Mouse (Mus musculus): ENCODE measurements around the gene Cdc37l1. TPM values are rescaled to one million over a fixed set of nuclear protein-coding genes. Genes with fewer than 3 reads are reported as not detected.

Gene Cdc37l1
- polyA plus RNA-seq, 1 experiment: 32.0 TPM

DNA sequence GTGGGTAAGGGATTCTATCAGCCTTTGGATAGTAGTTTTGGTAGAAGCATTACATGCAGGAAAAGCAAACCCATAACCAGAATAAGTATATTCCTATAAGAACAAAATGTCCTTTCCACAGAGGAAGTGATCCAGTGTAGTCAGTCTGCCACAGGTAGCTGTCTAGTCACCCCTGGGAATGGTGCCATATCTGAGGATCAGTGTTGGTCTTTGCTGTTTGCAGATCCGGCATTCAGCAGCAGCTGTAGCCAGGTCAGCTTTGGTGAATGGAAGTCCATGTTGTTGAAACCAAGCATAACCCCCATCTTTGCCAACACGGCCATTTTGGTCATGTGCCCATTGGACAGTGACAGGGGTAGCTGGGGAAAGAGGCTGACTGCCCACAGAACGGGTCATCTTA, 41.6 kb downstream of the Cdc37l1 start:
- Histone ChIP-seq H3K4me3 (replicated peaks; ENCODE audit: control insufficient read depth, low read depth, low read length) (no peak overlapping the region), H3K4me1 (ENCODE audit: control insufficient read depth, insufficient read depth, low read length) (no peaks in the 10 kb centered on the region; the same call in 1 of the 2 replicates), H3K27ac (ENCODE audit: control insufficient read depth, insufficient read depth, low read depth, low read length, poor library complexity) (no peak overlapping the region)
- TF ChIP-seq CTCF (IDR thresholded peaks at IDR 0.05; ENCODE audit: control insufficient read depth, insufficient read depth, low read length): no peak
- TF ChIP-seq POLR2A (IDR thresholded peaks at IDR 0.05; ENCODE audit: borderline replicate concordance, control insufficient read depth, low read depth, low read length): no peak
- 79% methylated on average over 3 of the region's 3 CpGs for WGBS

DNA sequence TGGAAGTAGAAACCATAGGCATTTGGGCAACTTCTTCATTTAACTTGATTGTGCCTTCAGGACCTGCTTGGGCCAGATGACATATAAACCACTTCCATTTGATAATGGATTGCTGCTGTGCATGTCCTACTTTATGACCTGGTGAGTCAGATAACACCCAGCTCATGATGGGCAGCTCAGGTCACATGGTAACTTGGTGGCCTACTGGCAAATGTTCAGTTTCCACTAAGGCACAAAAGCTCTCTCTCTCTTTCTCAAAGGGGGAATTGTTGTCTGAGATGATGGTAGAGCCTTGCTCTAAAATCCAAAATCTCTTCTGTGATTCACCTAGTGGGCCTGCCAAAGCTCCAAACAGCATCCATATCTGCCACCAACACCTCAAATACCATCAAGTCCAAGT, 42.5 kb downstream of the Cdc37l1 start:
- TF ChIP-seq POLR2A (IDR thresholded peaks at IDR 0.05; ENCODE audit: borderline replicate concordance, control insufficient read depth, low read depth, low read length): no peak
- no peak for TF ChIP-seq CTCF (IDR thresholded peaks at IDR 0.05; ENCODE audit: control insufficient read depth, insufficient read depth, low read length)
- H3K4me1 ChIP-seq (ENCODE audit: control insufficient read depth, insufficient read depth, low read length): no peaks in the 10 kb centered on the region; the same call in 1 of the 2 replicates
- H3K4me3 ChIP-seq (replicated peaks; ENCODE audit: control insufficient read depth, low read depth, low read length): no peak overlapping the region
- no peak overlapping the region for H3K27ac ChIP-seq (ENCODE audit: control insufficient read depth, insufficient read depth, low read depth, low read length, poor library complexity)

DNA sequence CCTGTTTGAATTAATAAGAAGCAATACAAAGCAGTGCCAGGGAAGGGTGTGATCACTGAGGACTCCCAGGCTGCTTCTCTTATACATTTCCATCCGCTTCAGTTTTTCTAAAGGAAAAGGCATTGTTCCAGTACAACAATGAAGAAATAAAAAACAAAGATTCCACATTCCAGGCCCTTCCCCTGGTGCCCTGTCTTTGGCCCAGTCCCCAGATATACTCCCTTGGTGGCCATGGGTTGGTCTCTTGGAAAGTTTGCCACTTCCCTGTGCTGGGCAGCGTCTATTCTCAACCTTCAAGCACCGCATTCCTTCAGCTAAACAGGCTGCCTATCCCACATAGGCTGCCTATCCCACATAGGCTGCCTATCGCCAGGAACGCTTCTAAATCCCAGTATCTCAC, 46.9 kb downstream of the Cdc37l1 start:
- TF ChIP-seq POLR2A (IDR thresholded peaks at IDR 0.05; ENCODE audit: borderline replicate concordance, control insufficient read depth, low read depth, low read length) (no peak), CTCF (IDR thresholded peaks at IDR 0.05; ENCODE audit: control insufficient read depth, insufficient read depth, low read length) (no peak)
- Histone ChIP-seq H3K4me3 (replicated peaks; ENCODE audit: control insufficient read depth, low read depth, low read length) (no peak overlapping the region), H3K4me1 (ENCODE audit: control insufficient read depth, insufficient read depth, low read length) (no peaks in the 10 kb centered on the region; the same call in 1 of the 2 replicates), H3K27ac (ENCODE audit: control insufficient read depth, insufficient read depth, low read depth, low read length, poor library complexity) (no peak overlapping the region)
- WGBS: 86% methylated on average over 5 of the region's 5 CpGs

DNA sequence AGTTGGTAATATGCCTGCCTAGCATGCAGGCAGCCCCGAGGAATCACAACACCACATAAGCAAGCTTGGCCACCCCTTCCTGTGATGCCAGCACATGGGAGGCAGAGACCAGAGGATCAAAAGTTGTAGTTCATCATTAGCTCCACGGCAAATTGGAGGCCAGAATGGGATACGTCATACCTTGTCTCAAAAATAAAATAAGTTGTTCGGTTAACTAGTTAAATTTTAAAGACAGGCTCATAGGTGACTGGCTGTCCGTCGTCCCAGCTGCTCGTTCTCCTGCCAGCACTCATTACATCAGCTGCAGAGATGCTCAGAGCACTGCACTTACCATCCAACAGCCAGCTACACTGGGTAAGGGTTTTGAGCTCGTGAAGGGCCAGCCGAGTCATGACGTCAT, 47.4 kb downstream of the Cdc37l1 start:
- no peak for TF ChIP-seq CTCF (IDR thresholded peaks at IDR 0.05; ENCODE audit: control insufficient read depth, insufficient read depth, low read length)
- Histone ChIP-seq H3K4me3 (replicated peaks; ENCODE audit: control insufficient read depth, low read depth, low read length) (no peak overlapping the region), H3K4me1 (ENCODE audit: control insufficient read depth, insufficient read depth, low read length) (no peaks in the 10 kb centered on the region; the same call in 1 of the 2 replicates), H3K27ac (ENCODE audit: control insufficient read depth, insufficient read depth, low read depth, low read length, poor library complexity) (no peak overlapping the region)
- 85% methylated on average over 10 of the region's 10 CpGs for WGBS

DNA sequence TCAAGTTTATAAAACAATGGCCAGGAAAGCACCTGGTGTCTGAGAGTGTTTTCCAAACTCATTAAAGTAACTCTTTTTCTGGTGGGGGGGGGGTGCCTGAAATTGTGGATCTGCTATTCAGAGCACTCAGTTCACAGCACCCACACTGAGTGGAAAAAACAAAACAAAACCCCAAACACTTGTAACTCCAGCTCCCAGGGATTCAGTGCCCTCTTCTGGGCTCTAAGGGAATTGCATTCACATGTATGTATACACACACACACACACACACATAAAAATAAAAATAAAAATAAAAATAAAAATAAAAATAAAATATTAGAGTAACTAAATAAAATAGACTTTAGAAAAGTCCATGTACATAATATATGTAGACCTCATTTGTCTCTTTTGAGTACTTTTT, 49.2 kb downstream of the Cdc37l1 start:
- Histone ChIP-seq H3K4me3 (replicated peaks; ENCODE audit: control insufficient read depth, low read depth, low read length) (no peak overlapping the region), H3K27ac (ENCODE audit: control insufficient read depth, insufficient read depth, low read depth, low read length, poor library complexity) (no peak overlapping the region), H3K4me1 (ENCODE audit: control insufficient read depth, insufficient read depth, low read length) (no peaks in the 10 kb centered on the region; the same call in 1 of the 2 replicates)
- TF ChIP-seq CTCF (IDR thresholded peaks at IDR 0.05; ENCODE audit: control insufficient read depth, insufficient read depth, low read length): no peak
- no peak for TF ChIP-seq POLR2A (IDR thresholded peaks at IDR 0.05; ENCODE audit: borderline replicate concordance, control insufficient read depth, low read depth, low read length)

DNA sequence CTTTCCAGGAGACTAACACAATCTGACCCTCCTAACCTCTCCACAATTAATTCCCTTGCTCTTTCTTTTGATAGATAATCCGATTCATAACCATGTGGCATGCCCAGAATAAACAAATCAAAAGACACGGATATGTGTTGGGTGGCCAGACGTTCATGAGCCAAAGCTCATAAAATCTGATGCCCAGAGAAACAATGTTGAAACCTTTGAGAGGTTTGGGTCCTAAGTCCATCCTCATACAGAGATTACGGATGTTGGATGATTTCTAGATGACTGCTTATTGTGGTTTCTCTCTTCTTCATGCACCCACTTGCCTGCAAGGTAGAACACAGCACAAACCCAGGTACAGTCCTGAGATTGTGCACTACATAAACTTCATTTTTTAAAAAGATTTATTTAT, 50.1 kb downstream of the Cdc37l1 start:
- Histone ChIP-seq H3K4me3 (replicated peaks; ENCODE audit: control insufficient read depth, low read depth, low read length) (no peak overlapping the region), H3K27ac (ENCODE audit: control insufficient read depth, insufficient read depth, low read depth, low read length, poor library complexity) (no peak overlapping the region), H3K4me1 (ENCODE audit: control insufficient read depth, insufficient read depth, low read length) (no peaks in the 10 kb centered on the region; the same call in 1 of the 2 replicates)
- no peak for TF ChIP-seq CTCF (IDR thresholded peaks at IDR 0.05; ENCODE audit: control insufficient read depth, insufficient read depth, low read length)
- no peak for TF ChIP-seq POLR2A (IDR thresholded peaks at IDR 0.05; ENCODE audit: borderline replicate concordance, control insufficient read depth, low read depth, low read length)
- WGBS: 85% methylated on average over 4 of the region's 4 CpGs

DNA sequence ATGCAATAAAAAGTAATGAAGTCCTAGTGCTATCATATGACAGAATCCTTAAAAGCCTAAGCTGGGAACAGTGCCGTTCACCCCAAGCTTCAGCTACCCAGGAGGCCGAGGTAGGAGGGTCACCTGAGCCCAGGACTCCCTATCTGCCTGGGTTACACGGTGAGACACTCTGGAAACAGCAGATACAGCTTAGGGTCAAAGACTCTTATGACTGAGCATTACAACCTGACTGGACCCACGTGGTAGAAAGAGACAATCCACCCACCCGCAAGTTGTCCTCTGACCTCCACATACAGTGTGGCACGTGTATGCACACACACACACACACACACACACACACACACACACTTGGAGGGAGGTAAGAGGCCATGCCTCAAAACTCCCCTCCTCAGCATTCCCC, 52.0 kb downstream of the Cdc37l1 start:
- TF ChIP-seq POLR2A (IDR thresholded peaks at IDR 0.05; ENCODE audit: borderline replicate concordance, control insufficient read depth, low read depth, low read length): no peak
- TF ChIP-seq CTCF (IDR thresholded peaks at IDR 0.05; ENCODE audit: control insufficient read depth, insufficient read depth, low read length): no peak
- 82% methylated on average over 6 of the region's 6 CpGs for WGBS
- Histone ChIP-seq H3K4me1 (ENCODE audit: control insufficient read depth, insufficient read depth, low read length) (no peaks in the 10 kb centered on the region; the same call in 1 of the 2 replicates), H3K4me3 (replicated peaks; ENCODE audit: control insufficient read depth, low read depth, low read length) (no peak overlapping the region), H3K27ac (ENCODE audit: control insufficient read depth, insufficient read depth, low read depth, low read length, poor library complexity) (no peak overlapping the region)

DNA sequence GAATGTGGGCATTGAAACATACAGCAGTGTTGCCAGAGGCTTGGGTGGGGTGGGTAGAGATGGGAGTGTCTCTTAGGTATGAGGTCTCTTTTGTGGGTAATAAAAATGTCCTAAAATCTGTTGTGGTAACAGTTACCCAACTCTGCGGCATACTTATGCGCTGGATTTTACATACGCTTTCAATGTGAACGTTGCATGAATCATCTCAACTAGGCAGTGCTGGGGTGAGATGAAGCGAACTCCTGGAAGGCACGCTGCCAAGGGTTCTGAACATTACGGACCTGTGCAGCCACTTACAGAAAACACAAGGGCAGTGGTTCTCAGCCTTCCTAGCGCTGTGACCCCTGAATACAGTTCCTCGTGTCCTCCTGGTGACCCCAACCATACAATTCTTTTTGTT, 52.5 kb downstream of the Cdc37l1 start:
- no peak for TF ChIP-seq CTCF (IDR thresholded peaks at IDR 0.05; ENCODE audit: control insufficient read depth, insufficient read depth, low read length)
- no peak for TF ChIP-seq POLR2A (IDR thresholded peaks at IDR 0.05; ENCODE audit: borderline replicate concordance, control insufficient read depth, low read depth, low read length)
- no peaks in the 10 kb centered on the region; the same call in 1 of the 2 replicates for H3K4me1 ChIP-seq (ENCODE audit: control insufficient read depth, insufficient read depth, low read length)

DNA sequence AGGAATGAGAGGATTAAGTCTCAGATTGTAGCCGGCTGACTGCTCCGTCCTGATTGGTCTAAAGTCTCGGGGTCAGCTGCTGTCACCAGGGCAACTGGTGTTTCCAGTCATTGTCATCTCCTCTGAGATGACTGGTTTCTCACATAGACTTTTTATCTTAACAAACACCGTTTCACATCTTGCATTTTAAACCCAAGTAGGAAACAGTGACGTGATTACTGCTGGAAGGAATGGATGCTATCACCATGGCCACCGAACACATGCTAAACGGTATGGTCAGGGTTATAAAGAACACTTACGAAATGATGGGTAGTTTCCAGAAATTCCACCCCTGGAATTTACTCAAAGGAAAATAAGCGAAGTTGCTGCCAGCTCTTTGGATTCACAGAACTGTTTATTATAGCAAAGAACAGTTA, 54.2 kb downstream of the Cdc37l1 start:
- no peaks in the 10 kb centered on the region; the same call in 1 of the 2 replicates for H3K4me1 ChIP-seq (ENCODE audit: control insufficient read depth, insufficient read depth, low read length)
- WGBS: 73% methylated on average over 9 of the region's 9 CpGs
- no peak for TF ChIP-seq POLR2A (IDR thresholded peaks at IDR 0.05; ENCODE audit: borderline replicate concordance, control insufficient read depth, low read depth, low read length)
- TF ChIP-seq CTCF (IDR thresholded peaks at IDR 0.05; ENCODE audit: control insufficient read depth, insufficient read depth, low read length): no peak
- H3K4me3 ChIP-seq (replicated peaks; ENCODE audit: control insufficient read depth, low read depth, low read length): no peak overlapping the region
- no peak overlapping the region for H3K27ac ChIP-seq (ENCODE audit: control insufficient read depth, insufficient read depth, low read depth, low read length, poor library complexity)

More for the DNA sequence above, 52.5 kb downstream of the Cdc37l1 start:
- H3K4me3 ChIP-seq (replicated peaks; ENCODE audit: control insufficient read depth, low read depth, low read length): no peak overlapping the region
- WGBS: 50% methylated on average over 9 of the region's 9 CpGs
- H3K27ac ChIP-seq (ENCODE audit: control insufficient read depth, insufficient read depth, low read depth, low read length, poor library complexity): no peak overlapping the region

All from bone marrow, adult 2 months (tissue).